Mouse (Mus musculus) neural tube, embryonic 12.5 days (tissue): Measurements from ENCODE around the gene Thsd7a. TPM values are rescaled to one million over a fixed set of nuclear protein-coding genes. Genes with fewer than 3 reads are reported as not detected.
A peak's percentile ranks its signal among the peaks of the same experiment; 100 is the strongest.

Source experiments
- ATAC-seq: fragments of 200-750 bp; cut with Nextera tagmentation; 2 replicates; pipeline ENCODE4 v1.8.0; 2017; ENCODE audit warnings: low read depth, mild to moderate bottlenecking, moderate TSS enrichment, moderate library complexity; ENCODE audit not compliant: low FRiP score
- H3K27ac ChIP-seq: fragments of 300-500 bp; sonication (generic); 2 replicates; pipeline ENCODE4 v1.5.1; 2016
- H3K27me3 ChIP-seq: fragments of 300-500 bp; sonication (generic); replicated peaks from 2 replicates; pipeline ENCODE4 v1.6.1; 2016; ENCODE audit warnings: mild to moderate bottlenecking
- H3K36me3 ChIP-seq: fragments of 300-500 bp; sonication (generic); 2 replicates; pipeline ENCODE4 v1.6.1; 2016; ENCODE audit warnings: mild to moderate bottlenecking
- H3K4me1 ChIP-seq: fragments of 300-500 bp; sonication (generic); 2 replicates; pipeline ENCODE4 v1.6.1; 2016
- H3K4me2 ChIP-seq: fragments of 300-500 bp; sonication (generic); replicated peaks from 2 replicates; pipeline ENCODE4 v1.6.1; 2016; ENCODE audit warnings: mild to moderate bottlenecking
- H3K4me3 ChIP-seq: fragments of 300-500 bp; sonication (generic); 2 replicates; pipeline ENCODE4 v1.5.1; 2016
- H3K9ac ChIP-seq: fragments of 300-500 bp; sonication (generic); 2 replicates; pipeline ENCODE4 v1.6.1; 2016; ENCODE audit warnings: mild to moderate bottlenecking
- H3K9me3 ChIP-seq: fragments of 300-500 bp; sonication (generic); 2 replicates; pipeline ENCODE4 v1.6.1; 2016; ENCODE audit warnings: mild to moderate bottlenecking
- WGBS: fragments of 180-500 bp; shearing (Covaris S2); methylation state at CpG from one replicate; pipeline ENCODE4 v1.1.7; 2016; 5-methylcytosine and 5-hydroxymethylcytosine counted together
- polyA plus RNA-seq: library from polyadenylated mRNA; unstranded; fragments of >200 nt; fragmentation: Nextera tagmentation; extraction: Ambion mirVana; gene quantifications from 2 replicates; pipeline ENCODE4 v1.2.1, GENCODE M21; 2016

The Thsd7a gene
- polyA plus RNA-seq, 1 experiment from 2014 or later: 34.6 TPM

DNA sequence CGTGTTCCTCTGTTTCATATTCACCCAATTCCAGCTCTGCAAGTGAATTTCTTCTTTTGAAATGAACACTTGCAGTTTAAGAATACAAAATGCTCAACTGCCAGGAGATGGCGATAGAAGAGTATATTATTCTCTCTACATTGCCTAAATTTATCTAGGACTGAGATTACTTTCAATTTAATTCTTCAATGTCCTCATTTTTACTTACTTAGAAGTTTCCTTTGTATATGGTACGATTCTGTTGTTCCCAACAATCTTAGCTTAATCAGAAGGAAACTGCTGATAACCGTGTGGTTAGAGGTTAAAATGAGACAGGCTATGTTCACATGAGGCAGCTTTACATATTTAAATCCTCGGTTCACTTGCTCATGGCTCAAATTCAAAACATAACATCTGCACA, 398.5 kb downstream of the Thsd7a start:
- no peak overlapping the region for H3K9ac ChIP-seq
- no peak overlapping the region for H3K27ac ChIP-seq
- H3K4me3 ChIP-seq: no peak overlapping the region
- WGBS: 62% methylated on average over 5 of the region's 5 CpGs
- H3K27me3 ChIP-seq: no peaks in the 10 kb centered on the region
- H3K4me2 ChIP-seq: no peak overlapping the region
- no peaks in the 10 kb centered on the region for H3K9me3 ChIP-seq
- H3K4me1 ChIP-seq: no peaks in the 10 kb centered on the region
- no peak for ATAC-seq
- no peaks in the 10 kb centered on the region for H3K36me3 ChIP-seq

DNA sequence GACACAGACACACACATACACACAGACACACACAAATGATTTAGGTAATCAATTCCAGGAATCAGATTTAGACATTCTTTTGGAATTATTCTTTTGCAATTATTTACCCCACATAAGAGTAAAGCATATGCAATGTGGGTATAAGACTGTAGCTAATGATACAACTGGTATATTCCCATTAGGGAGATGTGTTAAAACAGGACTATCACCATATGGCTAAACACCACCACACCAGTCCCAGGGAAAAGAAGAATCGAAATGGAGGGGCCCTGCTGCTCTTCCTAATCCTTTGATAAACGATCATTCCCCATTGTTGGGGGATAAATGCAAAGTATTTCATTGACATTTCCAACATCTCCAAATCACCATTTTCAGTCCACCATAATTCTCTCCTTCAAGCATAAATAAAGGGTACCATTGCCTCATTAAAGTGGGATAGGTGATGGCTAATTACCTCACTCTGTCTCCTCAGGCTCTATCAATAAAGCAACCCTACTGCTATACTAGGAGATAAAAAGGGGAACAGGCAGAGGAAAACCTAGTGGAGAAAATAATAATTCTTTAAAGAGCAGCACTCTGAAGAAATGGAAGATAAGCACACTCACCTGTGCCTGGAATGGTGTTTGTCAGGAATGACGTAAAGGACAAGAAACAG, 400.0 kb downstream of the Thsd7a start:
- Histone ChIP-seq H3K4me2 (no peak overlapping the region), H3K4me3 (no peak overlapping the region), H3K27ac (no peak overlapping the region), H3K9me3 (no peaks in the 10 kb centered on the region), H3K27me3 (no peaks in the 10 kb centered on the region), H3K36me3 (no peaks in the 10 kb centered on the region), H3K4me1 (no peaks in the 10 kb centered on the region), H3K9ac (no peak overlapping the region)
- WGBS: 60% methylated on average over 3 of the region's 3 CpGs
- ATAC-seq: no peak

DNA sequence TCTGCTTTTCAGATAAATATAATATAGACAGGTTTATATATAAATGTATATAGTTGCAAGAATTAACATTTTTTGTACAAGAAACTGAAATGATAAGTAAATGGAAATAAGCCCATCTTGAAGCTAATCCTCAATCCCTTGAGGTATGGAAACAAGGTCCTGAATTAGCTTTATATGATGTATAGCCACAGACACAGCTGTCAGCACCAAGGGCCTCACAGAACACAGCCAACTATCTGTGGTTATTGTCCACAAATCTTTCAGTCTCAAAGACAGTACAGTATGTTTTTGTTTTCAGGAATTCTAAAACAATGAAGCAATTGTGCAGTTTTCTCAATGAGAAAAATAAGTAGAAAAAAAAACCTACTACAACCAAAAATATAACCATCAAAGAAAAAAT, 400.5 kb downstream of the Thsd7a start:
- Histone ChIP-seq H3K4me3 (no peak overlapping the region), H3K4me2 (no peak overlapping the region), H3K9me3 (no peaks in the 10 kb centered on the region), H3K27ac (no peak overlapping the region), H3K27me3 (no peaks in the 10 kb centered on the region), H3K9ac (no peak overlapping the region), H3K36me3 (no peaks in the 10 kb centered on the region), H3K4me1 (no peaks in the 10 kb centered on the region)
- no peak for ATAC-seq

DNA sequence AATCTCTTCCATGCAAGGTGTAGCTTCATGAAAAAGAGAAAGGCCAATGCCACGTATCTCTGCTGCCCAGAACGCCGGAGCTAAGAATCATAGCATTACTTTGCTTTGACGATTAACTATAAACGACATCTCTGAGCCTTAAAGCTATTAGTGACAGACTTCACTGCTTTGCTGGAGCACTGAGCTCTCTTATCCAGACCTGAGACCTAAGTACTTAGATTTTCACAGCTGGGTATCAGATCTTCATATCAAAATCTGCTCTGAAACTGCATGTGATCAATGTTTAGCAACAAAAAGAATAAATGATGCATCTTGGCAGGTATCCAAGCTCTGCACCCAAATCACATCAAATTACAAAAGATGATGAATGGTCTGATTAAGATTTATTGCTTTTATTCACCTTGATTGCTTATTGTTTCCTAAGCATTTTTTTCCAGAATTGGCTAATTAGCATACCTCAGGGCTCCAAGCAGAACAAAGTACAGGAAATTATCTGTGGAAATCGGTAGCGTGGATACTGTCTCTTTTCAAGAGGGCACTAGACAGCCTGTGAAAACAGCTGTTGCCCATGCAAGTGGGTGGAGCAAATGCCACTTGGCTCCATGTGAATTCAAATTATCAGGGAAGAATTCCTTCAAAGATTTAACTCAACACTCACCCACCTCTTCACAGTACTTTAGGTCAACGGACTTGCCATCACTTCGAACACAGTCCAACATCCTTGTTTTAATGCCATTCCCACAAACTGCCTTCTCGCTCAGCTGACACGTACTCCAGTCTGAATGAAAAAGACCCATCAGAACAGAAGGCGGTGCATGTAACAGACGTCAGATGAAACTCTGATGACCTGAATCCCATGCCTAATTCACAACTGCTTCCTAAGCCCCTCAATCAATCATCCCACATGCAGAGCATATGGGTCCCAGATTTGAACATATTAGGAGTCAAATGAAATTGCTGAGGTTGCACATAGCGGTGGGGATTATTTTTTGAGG, 412.3 kb downstream of the Thsd7a start:
- Histone ChIP-seq H3K9me3 (no peaks in the 10 kb centered on the region), H3K4me3 (no peak overlapping the region), H3K27me3 (no peaks in the 10 kb centered on the region), H3K36me3 (no peaks in the 10 kb centered on the region), H3K27ac (no peak overlapping the region), H3K9ac (no peak overlapping the region), H3K4me2 (no peak overlapping the region), H3K4me1 (no peaks in the 10 kb centered on the region)
- ATAC-seq: peak; percentile 70
- 63% methylated on average over 14 of the region's 14 CpGs for WGBS

DNA sequence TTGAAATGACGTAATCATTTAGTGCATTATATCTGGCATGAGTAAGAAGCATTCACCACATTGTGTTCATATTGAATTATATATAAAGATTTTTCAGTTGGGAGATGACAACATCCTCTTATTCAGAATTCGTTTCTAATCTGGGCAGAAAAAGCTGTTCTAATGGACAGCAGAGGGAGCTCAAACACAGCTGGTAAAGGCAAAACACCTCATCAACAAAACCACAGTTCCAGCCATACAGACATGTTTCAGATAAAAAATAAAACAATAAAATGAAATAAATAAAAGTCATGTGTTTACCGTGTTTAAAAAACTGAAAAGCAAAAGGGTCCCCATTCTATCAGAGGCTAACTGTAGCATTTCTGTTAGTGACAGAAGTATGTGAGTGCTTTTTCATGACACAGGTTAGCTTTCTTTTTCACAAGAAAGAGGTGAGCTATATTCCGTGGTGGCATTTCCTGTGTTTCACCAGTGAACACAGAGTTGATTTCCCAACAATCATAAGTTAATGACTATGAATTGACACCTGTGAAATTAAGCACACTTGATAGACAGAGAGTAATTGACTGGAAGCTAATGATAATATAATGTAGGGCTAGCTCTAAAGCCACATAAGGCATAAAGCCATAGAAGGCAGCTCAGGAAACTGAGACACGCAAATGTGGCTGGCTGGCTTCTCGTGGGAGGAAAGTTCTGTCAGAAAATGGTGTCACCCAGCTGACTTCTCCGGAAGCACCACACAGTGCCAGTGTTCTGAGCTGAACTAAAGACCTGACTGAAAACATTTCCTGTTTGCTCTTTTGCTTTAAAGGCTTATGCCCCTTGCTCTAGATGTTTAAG, 433.9 kb downstream of the Thsd7a start:
- 55% methylated on average over 7 of the region's 7 CpGs for WGBS
- Histone ChIP-seq H3K27me3 (no peaks in the 10 kb centered on the region), H3K36me3 (no peaks in the 10 kb centered on the region), H3K4me2 (no peak overlapping the region), H3K9ac (no peak overlapping the region), H3K4me1 (no peaks in the 10 kb centered on the region), H3K9me3 (no peaks in the 10 kb centered on the region), H3K27ac (no peak overlapping the region), H3K4me3 (no peak overlapping the region)
- no peak for ATAC-seq

DNA sequence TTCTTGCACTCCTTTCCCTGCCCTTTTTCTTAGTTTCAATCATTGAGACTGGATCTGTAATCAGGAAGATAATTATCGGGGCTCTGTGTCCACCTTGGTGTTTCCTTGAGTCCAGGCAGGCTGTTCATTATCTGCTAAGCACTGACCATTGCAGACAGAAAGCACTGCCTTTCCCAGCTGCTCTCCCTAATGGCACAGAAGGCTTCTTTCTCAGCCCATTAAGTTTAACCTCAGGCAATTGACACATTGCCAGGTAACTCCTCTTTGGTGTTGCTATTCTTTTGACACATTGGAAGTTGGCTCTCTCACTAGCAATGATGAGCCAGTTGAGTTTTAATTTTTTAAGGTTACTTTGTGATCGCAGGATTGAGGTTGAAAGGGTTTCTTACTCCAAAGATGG, 441.7 kb downstream of the Thsd7a start:
- H3K27me3 ChIP-seq: no peaks in the 10 kb centered on the region
- no peak overlapping the region for H3K4me2 ChIP-seq
- H3K4me3 ChIP-seq: no peak overlapping the region
- 75% methylated on average over 2 of the region's 2 CpGs for WGBS
- H3K27ac ChIP-seq: no peak overlapping the region
- H3K36me3 ChIP-seq: no peaks in the 10 kb centered on the region
- H3K9me3 ChIP-seq: peaks cover 6% of the 10 kb centered on the region
- no peaks in the 10 kb centered on the region for H3K4me1 ChIP-seq
- ATAC-seq: no peak
- H3K9ac ChIP-seq: no peak overlapping the region

DNA sequence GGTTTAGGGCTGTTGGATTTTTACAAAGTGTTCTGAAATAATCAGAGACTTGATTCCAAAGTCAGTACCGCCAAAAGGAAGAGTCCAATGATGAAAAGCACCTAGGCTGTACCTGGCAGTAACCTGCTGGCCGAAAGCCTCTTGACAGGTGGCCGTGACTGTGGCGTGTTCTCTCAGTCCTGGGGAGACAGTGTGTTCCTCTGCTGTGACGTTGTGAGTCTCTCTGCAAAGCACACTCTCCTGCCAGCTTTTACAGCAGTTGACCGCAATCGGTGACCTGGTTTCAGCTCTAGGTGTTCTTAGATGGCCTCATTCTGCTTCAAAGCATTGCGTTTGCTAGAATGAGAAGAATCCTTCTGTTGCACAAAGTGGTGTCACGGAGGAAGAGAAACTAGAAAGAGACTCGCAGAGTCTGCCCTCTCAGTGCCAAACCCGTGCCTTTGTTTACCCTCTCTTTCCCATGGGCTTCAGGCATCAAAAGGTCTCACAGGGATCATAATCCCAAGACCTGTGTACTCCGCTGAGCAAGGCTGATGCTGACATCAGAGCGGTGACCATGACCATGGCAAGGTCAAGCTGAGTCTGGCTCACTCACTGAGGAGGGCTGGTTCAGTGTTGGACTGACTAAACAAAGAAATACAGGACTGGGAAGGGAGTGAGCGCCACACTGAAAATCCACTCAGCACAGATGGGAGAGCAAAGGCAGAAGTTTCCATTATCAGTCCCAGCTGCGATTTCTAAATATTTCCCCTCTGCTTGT, 486.4 kb downstream of the Thsd7a start:
- Histone ChIP-seq H3K9me3 (no peaks in the 10 kb centered on the region), H3K27me3 (no peaks in the 10 kb centered on the region), H3K27ac (no peak overlapping the region), H3K4me2 (no peak overlapping the region), H3K36me3 (no peaks in the 10 kb centered on the region), H3K4me1 (no peaks in the 10 kb centered on the region; the same call in 1 of the 2 replicates), H3K4me3 (no peak overlapping the region), H3K9ac (no peak overlapping the region)
- 85% methylated on average over 15 of the region's 15 CpGs for WGBS
- ATAC-seq: no peak
